ENCODE assay signal across 16 mouse cellular contexts in genomic region chr2:124456999-124457398, GRCm38 (mm10).
"Had no signal": no experiment of that assay in that cellular context is flagged by ENCODE, and none has a peak within 500 bp of the region (broad histone marks: within the 10 kb centered on the region; RNA-seq: fewer than 3 reads in every experiment).

No protein-coding gene starts in this region.

- H3K9ac ChIP-seq: neural tube, embryonic 13.5 days; neural tube, embryonic 15.5 days; stomach, embryonic 15.5 days had no signal

- H3K36me3 ChIP-seq: neural tube, embryonic 13.5 days; neural tube, embryonic 15.5 days; stomach, embryonic 15.5 days had no signal

- H3K9me3 ChIP-seq: neural tube, embryonic 13.5 days; neural tube, embryonic 15.5 days; stomach, embryonic 15.5 days had no signal

- H3K27ac ChIP-seq: neural tube, embryonic 13.5 days; neural tube, embryonic 15.5 days; stomach, embryonic 15.5 days; stomach, postnatal 0 days had no signal

- DNase-seq: retina, postnatal 1 day; right cerebral cortex, adult 18-20 months; right cerebral cortex, postnatal 14 days; right cerebral cortex, postnatal 25 days; right cerebral cortex, postnatal 4 days; spleen, adult 18-20 months; thymus, adult 18-20 months; thymus, adult 2 months; thymus, postnatal 14 days; thymus, postnatal 25 days; thymus, postnatal 36 days; thymus, postnatal 4 days had no signal

- H3K27me3 ChIP-seq: neural tube, embryonic 13.5 days; neural tube, embryonic 15.5 days; stomach, embryonic 15.5 days had no signal

- H3K4me3 ChIP-seq: neural tube, embryonic 13.5 days; neural tube, embryonic 15.5 days; stomach, embryonic 15.5 days had no signal

- H3K4me1 ChIP-seq: stomach, embryonic 15.5 days had no signal

- H3K4me2 ChIP-seq: neural tube, embryonic 13.5 days; neural tube, embryonic 15.5 days; stomach, embryonic 15.5 days had no signal
